Mouse (Mus musculus) heart, postnatal 0 days (tissue): Measurements from ENCODE around the gene Cdc42bpb.

Experiments used
- CTCF ChIP-seq: IDR thresholded peaks from 2 replicates; pipeline ENCODE4 v1.5.1; 2016; ENCODE audit warnings: antibody characterized with exemption, control low read depth, low read depth
- EP300 ChIP-seq: IDR thresholded peaks from 2 replicates; pipeline ENCODE4 v1.6.1; 2016; ENCODE audit warnings: antibody characterized with exemption, low read depth

- TF ChIP-seq CTCF (no peak), EP300 (no peak)
Measured at GRCm38 (mm10) chr12:111324536-111324935, 53.0 kb downstream of the Cdc42bpb start.
